Mouse (Mus musculus): Measurements from ENCODE around the gene Morn2.

Morn2 gene

DNA sequence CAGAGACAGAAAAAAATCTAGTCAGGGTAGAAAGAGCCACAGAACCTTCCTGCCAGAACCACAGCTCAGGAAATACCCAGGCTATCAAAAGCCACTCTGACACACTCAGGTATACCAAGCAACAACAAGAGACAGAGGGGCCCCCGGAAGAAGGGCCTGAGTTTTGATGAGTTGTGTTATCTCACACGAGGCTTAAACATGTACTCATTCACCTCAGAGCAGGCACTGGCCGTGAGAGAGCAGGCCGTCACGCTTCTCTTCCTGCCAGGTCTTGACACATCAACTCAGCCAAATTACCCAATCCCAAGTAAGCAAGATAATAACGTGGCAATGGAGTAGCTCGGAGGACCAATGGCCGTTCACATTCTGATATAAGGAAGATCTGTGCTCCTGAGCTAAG, 33.7 kb downstream of the Morn2 start:
- no peak for DNase-seq (ENCODE audit: low spot score in 2 of 2)

DNA sequence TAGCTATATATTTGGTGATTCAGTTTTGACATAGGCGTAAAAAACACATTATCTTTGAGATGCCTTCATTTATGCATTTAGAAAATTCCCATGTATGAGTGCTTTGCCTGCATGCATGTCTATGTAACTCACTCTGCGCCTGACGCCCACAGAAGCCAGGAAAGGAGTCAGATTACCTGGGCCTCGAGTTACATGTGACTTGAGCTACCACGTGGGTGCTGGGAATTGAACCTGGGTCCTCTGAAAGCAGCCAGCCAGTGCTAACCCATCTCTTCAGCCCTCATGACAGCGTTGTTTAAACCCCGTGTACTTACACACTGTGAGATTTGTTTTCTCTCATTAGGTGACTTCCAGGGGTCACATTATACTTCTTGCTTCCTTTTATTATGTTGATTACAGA, 34.5 kb downstream of the Morn2 start:
- DNase-seq (ENCODE audit: low spot score in 2 of 2): no peak

DNA sequence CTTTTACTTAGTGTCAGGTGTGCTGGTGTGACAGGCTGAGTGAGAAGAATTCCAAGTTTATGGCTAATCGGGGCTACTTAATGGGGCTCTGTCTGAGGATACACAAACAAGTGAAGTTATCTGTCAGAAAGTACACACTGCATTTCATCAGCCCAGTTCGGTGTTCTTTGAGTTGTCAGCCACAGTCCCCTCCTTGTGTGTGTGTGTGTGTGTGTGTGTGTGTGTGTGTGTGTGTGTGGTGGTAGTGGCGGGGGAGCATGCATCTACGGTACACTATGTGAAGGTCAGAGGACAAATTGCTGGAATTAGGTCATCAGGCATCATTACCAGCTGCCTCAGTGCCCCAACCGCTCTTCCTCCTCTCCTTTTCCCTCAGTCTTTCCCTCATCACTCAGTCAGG, 35.5 kb downstream of the Morn2 start:
- no peak for DNase-seq (ENCODE audit: low spot score in 2 of 2)

DNA sequence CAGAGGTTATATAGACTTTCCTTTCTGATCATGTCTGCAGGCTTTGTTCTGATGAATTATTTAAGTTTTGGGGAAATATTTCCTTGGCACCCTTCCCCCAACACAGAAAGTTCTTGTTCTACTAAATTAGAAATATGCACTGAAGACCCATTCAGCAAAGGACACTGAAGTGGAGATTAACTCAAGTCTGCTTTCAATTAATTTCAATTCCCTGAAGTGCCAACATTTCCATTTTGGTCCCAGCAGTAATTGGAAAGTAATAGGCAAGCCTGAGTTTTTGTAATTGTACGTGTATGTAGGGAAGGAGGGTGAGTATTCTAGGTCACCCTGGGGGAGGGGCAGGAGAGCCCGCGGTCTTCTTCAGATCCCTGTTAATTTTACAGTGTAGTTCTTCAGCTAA, 36.4 kb downstream of the Morn2 start:
- DNase-seq (ENCODE audit: low spot score in 2 of 2): no peak

DNA sequence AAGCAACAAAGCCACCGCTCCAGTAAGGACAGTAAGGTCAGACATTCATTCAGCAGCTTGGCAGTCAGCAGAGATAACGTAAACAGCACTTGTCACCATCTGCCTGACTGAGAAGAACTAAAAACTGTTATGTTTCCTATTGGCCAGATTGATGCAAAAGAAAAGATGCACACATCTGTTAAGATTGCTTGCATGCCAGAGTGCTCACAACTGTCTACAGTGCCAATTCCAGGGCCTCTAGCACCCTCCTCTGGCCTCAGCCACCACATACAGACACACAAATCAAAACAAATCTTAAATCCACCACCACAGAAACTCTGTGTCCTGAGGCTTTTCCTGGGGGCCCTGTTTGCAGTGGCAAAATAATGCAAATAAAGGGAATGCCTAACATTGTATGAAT, 42.4 kb downstream of the Morn2 start:
- DNase-seq (ENCODE audit: low spot score in 2 of 2): no peak

DNA sequence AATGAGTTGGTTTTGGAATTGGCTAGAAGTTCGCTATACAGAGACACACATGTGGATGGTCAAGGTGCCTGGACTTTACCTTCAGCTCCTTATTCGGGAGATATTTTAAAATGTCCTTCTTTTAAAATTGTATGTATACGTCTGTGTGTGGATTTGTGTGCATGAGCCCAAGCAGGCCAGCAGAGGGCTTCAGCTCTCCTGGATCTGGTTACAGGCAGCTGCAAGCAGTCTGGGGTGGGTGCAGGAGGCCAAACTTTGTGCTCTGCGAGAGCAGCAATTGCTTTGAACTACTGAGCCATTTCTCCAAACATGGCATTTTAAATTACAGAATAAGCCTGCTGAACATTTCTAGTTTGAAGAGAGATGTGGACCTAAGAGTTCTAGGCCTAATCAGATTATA, 55.3 kb downstream of the Morn2 start:
- no peak for DNase-seq (ENCODE audit: low spot score in 2 of 2)

DNA sequence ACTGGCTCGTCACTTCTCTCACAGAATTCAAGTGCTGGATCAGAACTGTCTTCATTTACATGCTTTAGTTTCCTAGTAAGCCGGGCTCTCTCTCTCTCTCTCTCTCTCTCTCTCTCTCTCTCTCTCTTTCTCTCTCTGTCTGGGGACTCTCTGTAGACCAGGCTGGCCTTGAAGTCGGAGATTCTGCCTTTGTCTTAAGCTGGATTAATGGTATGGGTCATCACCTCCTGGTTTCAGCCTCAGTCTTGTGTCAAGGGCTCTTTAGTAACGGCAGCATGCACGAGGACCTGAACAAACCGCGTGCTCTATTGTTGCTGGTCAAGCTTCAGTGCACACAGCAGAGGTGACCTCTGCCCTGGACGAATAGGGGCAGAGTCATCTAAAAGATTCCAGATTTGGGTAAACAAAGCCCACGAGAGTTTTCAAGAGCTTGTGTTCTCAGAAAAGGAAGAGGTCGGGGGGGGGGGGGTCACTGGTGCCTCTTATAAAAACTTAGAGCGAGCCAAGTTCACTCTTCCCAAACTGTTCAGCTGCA, 56.7 kb downstream of the Morn2 start:
- no peak for DNase-seq (ENCODE audit: low spot score in 2 of 2)

Data from spleen, postnatal 14 days (tissue).